Mouse (Mus musculus) natural killer cell, adult 2 months (primary cell): Measurements from ENCODE around the gene Hps4.
A peak's percentile ranks its signal among the peaks of the same experiment; 100 is the strongest.

Source experiments
- DNase-seq, 2 experiments: peaks; one replicate each; pipeline ENCODE4 v3.0.0; 2022; ENCODE audit warnings: low spot score in 2 of 2

Gene Hps4

DNA sequence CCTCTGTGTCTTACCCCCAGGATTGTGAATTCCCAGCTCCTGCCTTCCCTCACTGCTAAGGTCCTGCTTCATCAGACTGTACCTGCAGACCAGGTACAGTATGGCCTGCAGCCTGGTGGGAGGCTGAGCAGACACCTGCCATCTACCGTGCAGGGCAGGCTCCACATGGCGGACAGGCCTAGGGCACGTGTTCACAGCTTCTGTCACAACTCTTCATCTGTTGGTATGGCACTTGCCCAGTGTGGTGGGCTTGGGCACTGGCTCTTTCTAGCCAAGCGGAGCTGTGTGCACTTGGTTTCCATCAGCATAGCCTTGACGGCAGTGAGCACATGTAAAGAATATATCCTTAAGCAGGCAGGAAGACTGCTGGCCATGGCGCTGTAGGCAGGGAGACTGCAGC, 24.0 kb downstream of the Hps4 start:
- DNase-seq = no peak

DNA sequence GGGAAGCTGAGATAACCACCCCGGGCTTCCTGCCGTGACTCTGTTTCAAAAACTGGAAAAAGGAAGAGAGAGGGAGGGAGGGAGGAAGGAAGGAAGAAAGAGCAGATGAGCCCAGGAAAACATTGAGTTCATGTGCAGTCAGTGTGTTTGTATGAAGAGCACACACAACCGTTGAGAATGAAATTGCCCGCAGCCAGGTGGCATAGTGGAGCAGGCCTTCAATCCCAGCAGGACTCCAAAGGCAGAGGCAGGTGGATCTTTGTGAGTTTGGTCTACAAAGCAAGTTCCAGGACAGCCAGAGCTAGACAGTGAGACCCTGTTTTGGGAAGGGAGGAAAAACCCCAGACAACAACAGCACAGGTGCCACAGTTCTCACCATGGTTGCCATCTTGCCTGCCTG, 24.5 kb downstream of the Hps4 start:
- no peak for DNase-seq

DNA sequence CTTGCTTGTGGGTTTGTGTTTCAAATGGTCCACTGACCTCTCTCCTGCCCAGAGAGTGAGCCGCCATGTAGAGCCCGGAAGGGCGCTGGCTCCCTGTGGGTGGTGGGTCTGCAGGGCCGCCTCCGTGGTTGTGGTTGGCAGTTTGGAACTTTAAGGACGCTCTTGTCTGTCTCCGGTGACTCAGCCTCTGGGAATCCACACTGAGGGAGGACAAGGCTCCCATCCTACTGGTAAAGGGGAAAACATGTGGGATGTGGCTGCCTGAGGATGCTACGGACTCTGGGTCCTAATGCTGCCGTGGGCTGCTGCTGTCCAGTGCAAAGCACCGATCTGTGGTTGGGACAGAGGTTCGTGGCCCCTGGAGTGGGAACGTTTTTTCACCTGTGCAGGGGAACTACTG, 25.0 kb downstream of the Hps4 start:
- no peak for DNase-seq

DNA sequence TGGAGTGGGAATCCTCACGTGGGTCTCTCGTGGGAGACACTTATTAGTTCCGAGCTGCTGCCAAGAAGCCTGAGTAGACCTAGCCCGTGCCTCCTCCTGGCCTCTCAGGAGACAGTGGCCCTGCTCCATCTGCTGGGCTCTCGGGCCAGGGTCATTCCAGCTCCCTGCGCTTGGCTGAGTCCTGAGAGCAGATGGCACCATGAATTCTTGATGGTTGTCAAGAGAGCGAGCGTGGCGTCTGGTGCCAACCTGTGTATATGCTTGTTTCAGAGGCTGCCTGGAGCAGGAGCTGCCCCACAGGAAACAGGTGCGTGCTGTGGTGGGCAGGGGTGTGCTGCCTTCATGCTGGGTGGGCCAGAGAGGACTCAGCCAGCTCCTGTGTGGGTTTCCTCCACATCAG, 25.8 kb downstream of the Hps4 start:
- DNase-seq = no peak

DNA sequence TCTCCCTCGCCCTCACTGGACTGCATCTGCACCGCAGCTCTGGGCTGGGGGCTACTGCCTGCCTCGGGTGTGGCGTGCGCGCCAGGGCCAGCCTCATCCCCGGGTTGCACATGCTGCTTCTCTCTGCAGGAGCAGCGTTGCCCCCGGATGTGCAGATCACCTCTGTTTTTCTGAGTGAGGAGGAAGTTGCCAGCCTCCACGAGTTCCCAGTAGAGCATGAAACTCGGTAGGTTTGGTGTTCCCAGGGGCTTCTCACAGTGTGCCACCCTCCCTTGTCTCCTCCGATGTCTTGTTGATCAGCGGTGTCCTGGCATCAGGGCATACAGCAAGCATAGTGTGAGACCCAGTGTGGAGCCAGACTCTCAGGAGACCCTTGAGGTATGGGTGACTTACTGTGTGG, 26.4 kb downstream of the Hps4 start:
- DNase-seq = no peak

DNA sequence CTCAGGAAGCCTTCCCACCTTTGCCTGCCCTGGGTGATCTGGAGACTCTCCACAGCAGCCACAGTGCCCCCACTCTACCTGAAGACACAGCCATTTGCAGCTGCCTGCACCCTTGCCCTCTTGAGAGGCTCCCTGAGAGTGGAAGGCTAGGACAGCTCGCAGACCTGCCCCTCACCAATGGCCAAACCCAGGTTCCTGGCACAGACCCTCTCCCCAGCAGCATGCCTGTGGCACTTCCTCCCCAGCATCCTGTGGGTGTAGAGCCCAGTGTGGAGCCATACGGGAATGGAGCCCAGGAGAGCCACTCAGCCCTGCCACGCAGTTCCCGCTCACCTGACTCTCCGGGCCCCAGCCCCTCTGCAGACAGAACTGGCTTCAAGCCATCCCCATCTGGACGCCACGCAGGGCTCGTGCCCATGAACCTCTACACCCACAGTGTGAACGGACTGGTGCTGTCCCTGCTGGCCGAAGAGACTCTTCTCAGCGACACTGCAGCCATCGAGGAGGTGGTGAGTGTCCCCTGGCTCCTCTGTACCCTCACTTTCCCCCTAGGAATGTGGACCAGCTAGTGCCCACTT, 27.4 kb downstream of the Hps4 start:
- DNase-seq = no peak

DNA sequence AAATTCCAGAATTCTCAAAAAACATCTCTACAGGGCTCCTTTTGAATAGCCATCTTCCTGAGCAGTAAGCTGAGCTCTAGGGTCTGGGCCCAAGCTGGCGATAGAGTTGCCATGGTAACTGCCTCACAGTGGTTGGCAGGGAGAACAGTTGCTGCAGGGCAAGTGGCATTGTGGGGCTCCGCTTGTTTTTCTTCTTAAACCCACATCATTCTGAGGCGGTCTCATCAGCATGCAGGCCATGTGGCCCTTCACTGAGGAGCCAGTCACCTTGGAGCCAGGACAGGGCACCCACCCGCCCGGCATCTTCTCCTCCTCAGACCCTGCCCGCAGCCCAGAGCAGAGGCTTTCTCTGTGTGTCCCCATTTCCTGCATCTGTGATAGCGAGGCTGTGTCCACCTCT, 29.1 kb downstream of the Hps4 start:
- DNase-seq = no peak

DNA sequence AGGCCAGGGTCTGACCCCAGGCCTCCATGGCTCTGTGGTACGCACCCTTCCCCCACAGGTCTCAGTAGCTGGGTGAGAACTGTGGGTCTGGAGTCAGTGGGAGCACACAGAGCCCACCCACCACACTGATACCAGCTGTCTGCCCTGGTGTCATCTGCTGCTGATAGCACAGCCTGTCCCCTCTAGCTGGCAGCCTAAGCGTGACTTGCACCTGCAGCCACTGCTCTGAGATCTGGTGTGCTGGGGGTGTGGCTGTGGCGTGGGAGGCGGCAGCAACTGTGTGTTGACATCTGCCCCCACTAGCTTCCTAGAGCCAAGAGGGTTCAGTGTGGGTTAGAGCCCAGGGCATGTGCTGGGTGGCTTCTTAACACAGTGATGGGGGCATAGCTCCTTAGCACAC, 33.2 kb downstream of the Hps4 start:
- no peak for DNase-seq

DNA sequence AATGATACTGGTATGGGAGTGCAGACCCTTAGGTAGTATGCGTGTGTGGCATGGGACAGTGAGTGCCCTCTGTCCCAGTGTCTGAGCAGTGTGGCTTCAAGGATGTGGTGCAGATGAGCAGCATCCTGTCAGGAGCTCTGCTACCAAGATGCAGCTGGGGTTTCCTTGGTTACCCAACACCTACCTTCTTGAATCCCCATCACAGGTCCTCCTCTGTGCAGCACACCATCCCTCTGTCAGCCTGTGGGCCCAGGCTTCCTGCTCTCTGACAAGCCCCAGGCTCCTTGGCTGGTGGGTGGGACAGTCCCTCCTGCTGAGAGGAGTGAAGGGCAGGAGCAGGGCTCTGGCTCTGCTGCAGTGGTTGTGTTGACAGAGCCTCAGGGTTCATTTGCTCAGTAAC, 34.5 kb downstream of the Hps4 start:
- no peak for DNase-seq

DNA sequence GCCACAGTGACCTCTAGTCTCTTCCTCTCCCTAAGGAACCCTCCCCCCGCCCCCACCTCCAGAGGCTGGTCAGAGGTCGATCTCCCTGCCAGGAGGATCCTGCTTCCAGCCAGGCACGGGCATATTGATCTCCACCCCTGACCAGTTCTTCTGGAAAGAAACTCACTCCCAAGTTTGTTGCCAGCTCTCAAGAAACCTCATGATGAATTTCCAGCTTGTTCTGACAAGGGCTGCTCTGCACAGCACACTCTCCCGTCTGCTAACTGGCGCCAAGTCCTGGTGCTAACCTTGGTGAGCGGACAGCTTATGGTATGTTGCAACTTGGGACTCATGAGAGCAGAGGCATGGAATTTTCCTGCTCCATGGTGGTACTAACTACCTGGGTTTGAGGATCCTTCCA, 35.8 kb downstream of the Hps4 start:
- DNase-seq = no peak

DNA sequence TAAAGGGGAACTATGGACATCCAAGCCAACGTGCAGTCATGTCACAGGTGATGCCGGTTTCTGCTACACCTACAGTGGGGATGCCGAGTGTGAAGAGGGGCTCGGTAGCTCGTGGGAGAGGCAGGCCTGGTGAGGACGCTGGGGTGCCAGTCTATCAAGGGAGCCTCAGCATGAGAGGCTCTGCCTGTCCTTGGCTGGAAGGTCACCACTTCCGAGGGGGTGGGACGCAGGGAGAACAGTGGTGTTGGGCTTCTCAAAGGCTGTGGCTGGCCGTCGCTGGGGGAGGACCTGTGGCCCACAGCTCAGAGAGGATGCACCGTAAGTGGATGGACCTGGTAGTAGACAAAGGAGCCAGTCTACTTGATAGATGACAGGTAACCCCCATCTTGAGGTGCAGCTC, 38.3 kb downstream of the Hps4 start:
- no peak for DNase-seq

DNA sequence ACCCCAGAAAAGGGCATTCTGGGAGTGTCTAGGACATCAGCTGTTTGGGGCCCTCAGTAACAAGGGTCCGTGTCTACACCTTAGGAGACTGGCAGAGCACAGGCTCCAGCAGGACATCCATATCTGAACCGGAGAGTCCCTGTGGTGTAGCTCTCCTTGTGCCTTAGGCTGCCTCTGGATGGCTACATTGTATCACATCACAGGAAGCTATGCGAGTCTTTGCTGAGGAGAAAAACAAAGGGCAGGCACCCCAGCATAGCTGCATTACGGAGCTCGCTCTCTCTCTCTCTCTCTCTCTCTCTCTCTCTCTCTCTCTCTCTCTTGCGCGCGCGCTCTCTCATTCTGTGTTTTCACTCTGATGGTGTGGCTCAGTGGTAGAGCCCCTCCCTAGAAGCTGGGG, 39.2 kb downstream of the Hps4 start:
- DNase-seq = no peak

DNA sequence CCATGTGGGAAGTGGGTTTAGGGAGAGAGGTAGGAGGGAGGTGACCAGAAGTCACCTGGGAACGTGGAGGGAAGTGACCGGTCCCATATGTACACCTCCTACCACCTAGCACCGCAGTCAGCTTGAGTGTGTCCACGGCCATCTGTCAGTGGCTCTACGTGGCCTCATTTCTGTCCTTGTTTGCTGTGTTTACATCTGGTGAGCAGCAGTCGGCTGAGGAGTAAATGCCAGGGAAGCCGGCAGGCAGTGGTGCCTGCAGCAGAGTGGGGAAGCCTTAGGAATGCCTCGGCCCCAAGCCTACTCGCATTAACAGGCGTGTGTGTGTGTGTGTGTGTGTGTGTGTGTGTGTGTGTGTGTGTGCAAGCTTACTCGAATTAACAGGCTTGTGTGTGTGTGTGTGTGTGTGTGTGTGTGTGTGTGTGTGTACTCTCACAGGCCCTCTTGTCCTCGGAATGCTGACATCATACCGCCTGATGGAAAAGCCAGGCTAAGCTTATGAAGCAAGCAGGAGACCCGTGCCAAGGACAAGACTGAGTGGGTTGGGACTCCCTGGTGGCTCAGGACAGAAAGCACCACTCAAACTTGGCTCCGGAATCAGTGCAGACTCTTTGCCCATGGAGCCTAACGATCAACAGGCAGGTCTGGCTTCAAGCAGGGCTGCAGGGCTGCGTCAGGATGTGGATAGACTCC, 39.9 kb downstream of the Hps4 start:
- no peak for DNase-seq

DNA sequence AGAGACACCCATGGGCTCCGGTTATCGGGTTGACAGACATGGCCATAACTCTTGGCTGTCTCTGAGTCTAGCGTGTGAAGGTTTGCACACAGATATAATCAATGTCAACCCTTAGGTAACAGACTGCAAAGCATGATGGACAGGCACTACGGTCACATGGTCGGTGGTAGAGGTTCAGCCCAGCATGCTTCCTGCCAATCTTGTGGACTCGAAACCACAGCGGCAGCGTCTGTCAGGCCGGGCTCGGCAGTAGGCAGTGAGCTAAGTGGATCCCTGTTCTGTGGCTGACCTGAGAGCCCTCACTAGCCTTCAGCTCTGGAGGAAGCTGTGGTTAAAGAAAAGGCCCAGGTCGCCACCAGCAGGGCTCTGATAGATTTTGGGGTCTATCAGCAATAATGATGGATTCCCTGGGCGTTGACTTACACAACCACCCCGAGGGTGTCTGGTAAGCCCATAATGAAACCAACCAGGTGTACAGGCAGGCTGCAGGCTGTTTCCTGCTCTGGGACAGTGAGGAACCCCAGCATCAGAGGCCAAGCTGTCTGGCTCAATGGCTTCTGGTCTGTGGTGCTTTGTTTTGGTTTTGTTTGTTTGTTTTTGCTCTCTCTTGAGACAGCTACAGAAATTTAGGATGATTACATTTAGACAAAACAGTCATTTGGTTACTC, 42.1 kb downstream of the Hps4 start:
- peak; percentile 53 to 62 for DNase-seq

DNA sequence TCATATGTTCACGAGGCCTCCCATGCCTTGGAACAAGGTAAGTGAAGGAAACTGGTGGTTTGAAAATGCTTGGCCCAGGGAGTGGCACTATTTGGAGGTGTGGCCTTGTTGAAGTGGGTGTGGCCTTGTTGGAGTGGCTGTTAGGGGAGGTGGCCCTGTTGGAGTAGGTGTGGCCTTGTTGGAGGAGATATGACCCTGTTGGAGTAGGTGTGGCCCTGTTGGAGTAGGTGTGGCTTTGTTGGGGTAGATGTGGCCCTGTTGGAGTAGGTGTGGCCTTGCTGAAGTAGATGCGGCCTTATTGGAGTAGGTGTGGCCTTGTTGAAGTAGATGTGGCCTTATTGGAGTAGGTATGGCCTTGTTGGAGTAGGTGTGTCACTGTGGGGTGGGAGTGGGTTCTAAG, 43.1 kb downstream of the Hps4 start:
- no peak for DNase-seq

DNA sequence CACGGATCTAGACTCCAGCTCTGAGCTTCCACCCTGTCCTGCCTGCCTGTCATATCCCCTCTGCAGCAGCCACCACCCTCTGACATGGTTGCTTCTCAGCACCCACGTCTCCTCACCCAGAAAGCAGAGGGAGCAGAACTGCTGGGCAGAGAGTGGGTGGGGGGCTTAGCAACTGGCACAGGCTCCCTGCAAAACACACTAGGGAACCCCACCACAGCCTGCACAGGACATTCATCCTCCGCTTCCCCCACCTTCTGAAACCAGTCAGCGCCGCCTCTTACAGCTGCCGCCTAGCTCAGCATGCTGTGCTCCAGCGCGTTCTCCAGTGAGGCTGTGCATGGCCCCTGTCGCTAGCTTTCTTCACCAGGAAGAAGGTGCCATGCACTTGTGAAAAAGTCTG, 46.5 kb downstream of the Hps4 start:
- DNase-seq = no peak

DNA sequence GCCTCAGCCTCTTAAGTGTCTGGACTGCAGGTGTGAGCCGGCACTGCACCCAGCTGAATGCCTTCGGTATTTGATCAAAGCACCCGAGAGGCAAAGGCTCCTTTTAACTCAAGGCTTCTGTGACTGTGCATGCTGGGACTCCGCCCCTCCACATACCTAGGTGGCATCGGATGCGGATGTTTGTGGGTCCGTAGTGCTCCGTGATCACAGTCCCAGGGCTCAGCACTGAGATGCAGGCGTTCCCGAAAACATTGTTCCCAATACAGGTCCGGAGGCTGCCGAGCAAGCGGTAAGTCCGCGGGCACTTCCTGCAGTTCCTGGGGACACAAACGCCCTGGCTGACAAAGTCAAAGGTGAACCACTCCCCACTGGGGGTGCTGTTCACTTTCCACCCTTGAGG, 48.1 kb downstream of the Hps4 start:
- DNase-seq = no peak

DNA sequence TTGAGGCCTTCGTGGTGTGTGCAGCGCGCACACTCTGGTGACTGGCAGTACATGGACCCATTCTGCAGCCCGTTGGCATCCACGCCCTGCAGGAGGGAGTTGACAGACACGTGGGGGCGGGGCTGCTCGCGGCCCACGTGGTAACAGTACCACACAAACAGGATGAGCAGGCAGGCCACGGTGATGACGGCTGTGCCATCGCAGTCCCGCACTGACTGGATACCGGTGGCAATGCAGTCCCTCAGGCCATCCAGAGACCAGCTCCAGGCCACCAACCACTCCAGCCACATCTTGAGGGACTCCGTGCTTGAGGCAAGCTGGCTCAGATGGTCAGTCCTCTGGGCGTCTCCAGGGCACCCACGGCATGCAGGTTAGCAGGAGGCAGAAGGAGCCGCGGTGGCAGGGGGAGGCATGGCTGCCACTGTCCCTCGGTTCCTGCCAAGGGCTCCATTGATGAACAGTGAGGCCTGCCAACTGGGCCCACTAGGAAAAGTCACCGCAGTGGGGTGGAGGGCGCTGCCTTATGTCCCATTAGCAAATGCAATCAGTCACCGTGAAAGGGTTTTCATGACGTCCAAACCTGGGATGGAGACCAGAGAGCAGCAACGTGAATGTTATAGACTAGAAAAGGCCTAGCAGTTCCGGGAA, 48.9 kb downstream of the Hps4 start:
- DNase-seq = no peak

DNA sequence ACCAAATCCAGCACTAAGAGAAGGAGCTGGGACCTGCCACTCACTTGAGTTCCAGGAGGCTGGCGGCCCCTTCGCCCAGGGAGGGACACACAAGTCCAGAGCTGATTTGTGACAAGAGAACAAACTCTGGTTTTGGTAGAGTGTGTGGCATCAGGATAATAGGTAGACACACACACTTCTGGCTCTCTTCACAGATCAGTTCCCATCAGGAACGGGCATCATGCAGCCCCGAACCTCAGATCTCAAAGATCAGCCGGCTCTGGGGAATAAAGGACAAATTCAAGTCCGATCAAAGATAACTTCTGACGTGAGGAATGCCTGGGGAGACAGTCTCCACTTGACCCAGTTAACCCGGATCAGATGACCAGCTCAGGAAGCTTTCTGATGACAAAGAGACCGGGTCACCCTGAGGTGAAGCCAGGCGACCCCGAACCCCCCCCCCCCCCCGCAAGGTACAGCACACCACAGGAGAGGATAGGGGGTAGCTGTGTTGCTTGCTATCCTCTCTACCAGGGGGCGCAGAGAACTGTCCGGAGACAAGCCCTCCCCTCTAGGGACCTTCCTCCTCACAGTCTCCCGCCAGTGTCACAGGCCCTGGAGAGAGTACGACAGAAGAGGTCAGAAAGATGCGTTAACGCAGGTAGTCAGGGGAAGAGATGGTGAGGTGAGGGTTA, 51.0 kb downstream of the Hps4 start:
- no peak for DNase-seq

DNA sequence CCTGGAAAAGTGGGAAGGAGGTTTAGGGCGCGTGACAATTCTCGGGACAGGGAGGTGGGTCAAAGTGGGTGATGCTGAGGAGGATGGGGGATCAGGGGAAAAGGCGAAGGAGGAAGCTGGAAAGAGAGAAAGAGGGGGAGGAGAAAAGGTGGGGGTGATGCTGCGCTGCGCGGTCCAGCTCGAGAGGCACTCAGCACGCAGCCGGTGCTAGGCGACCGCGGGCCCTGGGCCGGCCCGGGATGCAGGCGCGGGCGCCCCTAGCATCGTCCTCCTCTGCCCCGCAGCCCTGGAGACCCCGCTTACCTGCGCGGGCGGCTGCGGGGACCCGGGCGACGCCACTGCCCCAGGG, 51.5 kb downstream of the Hps4 start:
- DNase-seq = no peak

DNA sequence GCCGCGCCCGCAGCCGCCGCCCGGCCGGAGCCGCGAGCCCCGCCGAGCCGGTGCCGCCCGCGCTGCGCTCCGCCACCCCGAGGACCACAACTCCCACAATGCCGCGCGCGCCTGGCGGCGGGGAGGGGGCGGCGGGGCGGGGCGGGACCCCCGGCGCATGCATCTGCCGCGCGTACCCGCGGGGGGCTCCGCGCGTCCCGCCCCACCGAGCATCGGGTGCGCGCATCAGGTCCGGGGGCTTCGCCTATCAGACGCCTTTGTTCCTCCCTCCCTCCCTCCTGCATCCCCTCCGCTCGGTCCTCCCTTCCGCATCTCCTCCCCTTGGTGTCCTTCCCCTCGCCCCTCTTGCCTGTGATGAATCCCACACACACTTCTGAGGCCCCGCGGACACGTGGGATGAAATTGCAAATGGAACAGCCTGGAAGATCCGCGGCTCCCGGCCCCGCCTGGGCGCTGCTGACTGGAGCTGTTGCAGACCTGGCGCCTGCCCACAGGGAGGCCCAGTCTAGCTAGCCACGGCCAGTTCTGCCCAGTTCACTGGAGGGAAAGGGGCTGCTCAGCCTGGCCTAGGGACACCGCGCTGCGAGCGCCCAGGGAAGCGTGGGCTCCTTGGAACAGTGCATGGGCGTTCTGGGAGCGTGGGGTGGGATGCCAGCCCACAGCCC, 52.0 kb downstream of the Hps4 start, which contains the start of gene Asphd2:
Asphd2 (minus strand) TSS at position 88 of the 665 bp plus-strand sequence.
- no peak for DNase-seq

DNA sequence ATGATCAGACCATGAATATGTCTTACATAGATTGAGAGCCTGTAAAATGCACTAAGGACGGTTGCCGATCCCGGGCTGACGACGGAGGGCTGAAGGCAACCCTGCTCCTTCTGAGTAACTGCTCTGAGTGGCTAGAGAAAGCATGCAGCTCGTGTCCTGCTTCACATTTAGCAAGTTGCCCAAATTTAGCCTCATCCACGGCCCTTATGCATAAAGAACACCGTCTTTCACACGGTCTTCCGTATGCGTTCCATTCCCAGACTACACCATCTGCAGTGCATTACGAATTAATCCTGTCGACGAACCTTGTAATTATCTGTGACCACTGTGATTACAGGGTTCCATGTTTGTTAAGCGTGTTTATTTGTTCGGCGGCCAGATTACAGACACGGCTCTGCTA, 53.2 kb downstream of the Hps4 start:
- DNase-seq = no peak
